Mouse (Mus musculus) kidney, adult 9 months (tissue): ENCODE measurements around the gene Ppfia4.

Experiments
- DNase-seq: peaks from one replicate; pipeline ENCODE4 v3.0.0; 2022

Gene Ppfia4

DNA sequence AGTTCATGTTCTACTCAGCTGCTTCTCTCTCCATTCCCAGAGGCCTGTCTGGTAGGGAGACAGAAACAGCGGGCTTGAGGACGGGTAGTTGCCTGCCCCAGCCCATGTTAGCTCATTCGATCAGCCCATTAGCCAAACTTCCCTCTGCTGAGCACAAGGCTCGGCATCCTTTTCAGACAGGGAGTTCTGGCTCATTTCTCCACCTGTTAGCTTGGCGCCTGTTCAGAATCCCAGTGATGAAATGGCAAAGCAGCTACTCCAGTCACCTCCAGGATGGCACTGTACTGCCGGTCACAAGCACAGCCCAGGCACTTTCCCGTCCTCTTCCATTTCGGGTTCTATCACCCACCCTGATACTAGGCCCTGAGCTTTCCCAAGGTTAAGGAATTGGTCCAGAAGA, 35.5 kb downstream of the Ppfia4 start:
- no peak for DNase-seq

DNA sequence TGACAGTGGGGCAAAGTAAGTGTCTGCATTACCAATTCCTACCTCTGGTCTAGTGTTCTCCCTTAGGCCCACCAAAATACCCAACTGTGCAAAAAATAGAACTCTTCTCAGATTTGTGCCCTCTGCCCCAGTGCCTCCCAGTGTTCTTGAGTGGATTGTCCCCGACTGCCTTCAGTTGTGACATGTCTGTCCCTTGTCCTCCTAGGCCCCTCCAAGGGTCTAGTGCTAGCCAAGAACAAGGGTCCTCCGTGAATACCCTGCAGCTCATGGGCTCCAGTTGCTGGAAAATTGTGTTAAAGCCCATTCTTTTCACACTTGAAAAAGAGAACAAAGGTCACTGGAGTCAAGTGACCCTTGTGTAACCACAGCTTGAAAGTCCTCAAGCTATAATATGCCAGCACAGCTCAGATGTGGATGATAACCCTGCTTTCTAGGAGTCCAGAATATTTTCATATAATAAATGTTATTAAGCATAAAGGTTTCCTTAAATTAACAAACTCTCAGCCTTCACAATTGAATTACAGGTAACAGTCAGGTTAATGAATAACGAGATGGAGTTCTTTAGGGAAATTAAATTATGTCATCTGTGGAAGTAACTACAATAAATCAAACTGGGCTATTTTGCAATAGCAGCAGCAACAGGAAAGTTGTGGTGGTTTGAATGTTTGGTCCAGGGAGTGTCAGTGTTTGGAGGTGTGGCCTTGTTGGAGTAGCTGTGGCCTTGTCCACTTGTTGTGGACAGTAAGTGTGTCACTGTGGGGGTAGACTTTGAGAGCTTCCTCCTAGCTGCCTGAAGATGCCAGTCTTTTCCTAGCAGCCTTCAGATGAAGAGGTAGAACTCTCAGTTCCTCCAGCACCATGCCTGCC, 38.8 kb downstream of the Ppfia4 start:
- DNase-seq = no peak

DNA sequence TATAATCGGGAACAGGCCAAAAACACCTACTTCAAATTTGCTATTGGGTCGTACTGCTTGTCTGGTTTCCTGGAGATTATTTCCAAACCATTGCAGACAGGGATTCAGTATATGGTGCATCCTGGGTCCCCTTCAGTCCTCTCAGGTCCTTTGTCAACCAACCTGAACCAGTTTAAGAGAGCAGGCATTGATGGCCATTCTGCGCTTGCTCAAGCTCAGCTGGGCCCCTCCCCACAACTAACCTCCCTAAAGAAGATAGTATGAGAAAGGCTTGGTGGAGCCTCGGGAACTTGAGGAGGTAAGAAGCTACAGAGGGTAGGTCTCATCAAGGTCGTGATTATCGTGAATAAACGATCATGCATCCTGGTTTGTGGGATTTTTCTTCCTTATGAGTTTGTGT, 39.5 kb downstream of the Ppfia4 start:
- no peak for DNase-seq

DNA sequence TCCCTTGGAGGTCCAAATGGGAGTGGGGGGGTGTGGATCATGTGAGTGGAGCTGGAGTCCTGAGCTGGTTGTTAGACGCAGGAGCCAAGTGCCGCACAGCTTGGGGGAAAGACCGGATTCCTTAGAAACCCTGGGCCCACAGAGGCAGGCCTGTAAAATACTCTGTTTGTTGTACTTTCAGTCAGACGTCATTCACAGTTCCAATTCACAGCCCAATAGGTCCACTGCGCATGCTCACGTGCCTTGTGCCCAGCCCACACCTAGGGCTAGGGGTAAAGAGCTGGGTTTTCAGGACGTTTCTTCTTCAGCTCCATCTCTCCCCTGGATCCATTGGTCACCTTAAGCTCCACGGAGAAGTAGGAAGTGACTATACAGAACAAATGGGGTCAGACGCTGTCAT, 40.1 kb downstream of the Ppfia4 start:
- no peak for DNase-seq

DNA sequence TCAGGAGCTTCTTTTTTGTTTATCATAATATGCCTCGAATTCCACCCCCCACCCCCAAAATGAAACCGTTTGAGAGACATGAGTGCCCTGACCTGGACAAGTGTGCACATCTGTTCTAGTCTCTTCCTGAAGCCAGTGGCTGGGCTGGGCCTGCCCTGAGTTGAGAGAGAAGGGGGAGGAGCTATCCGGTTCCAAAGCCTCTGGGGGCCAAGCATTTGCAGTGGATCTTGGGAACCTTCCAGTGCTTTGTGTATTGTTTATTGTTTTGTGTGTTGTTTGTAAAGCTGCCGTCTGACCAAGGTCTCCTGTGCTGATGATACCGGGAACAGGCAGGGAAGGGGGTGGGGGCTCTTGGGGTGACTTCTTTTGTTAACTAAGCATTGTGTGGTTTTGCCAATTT, 40.7 kb downstream of the Ppfia4 start:
- no peak for DNase-seq

DNA sequence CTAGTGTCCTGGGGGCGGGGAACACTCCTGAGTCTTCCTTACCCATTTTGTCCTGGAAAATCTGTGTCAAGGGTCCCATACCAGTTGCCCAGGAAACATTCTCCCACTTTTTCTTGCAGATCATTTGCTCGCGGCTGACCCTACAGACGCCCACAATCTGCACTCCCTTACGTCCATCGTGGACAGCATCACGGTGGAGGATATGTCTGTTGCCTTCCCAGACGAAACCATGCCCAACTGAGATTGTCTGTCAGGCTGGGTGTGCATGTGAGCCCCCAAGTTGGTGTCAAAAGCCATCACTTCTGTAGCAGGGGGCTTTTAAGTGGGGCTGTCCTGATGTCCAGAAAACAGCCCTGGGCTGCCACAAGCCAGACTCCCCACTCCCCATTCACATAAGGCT, 41.2 kb downstream of the Ppfia4 start:
- no peak for DNase-seq

DNA sequence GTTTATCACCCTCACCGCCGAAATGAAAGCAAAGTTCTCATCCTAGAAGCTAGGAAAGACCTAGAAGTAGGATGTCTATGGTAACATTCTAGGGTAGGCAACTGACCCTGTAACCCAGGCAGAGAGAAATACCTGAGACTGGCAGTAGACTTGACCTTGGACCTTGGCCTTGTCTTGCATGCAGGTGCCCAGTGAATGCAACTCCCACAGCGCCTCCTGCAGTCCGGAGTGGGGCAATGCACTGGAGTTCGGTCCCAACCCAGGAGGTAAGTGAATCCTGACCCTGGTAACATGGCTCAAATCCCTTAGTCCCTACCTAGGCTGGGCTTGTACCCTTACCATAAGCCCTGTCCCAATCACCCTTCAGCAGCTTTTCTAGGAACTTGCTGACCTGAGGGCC, 41.8 kb downstream of the Ppfia4 start:
- DNase-seq = peak; percentile 56

DNA sequence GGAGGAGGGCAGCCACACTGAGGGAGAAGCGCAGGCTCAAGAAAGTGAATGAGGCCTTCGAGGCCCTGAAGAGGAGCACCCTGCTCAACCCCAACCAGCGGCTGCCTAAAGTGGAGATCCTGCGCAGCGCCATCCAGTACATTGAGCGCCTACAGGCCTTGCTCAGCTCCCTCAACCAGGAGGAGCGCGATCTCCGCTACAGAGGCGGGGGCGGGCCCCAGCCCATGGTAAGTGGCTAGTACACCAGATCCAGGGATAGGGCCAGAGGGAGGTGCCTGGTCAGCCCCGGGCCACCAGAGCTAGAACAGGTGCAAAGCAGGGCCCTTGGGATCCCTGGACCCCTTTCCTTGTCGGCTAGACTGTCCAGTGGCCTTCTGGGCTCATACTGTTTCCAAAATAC, 42.4 kb downstream of the Ppfia4 start:
- no peak for DNase-seq

DNA sequence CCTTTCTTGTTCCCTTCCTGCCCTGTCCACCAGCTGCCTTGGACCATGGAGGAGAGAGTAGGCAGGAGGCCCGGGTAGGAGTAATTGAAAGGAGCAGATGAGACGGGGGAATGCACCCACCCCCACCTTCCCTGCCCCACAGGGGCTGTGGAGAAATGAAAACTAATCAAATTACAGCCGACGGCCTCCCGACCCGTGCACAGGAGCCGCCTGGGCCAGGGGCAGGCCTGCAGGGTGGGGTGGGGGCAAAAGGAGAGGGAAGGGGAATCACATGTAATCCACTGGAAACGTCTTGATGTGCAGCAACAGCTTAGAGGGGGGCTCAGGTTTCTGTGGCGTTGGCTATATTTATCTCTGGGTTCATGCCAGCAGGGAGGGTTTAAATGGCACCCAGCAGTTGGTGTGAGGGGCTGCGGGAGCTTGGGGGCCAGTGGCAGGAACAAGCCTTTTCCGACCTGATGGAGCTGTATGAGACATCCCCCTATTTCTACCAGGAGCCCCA, 43.1 kb downstream of the Ppfia4 start, which contains the start of gene Myog:
Gene Myog (plus strand): TSS at position 392 of the 502 bp plus-strand sequence.
- no peak for DNase-seq

DNA sequence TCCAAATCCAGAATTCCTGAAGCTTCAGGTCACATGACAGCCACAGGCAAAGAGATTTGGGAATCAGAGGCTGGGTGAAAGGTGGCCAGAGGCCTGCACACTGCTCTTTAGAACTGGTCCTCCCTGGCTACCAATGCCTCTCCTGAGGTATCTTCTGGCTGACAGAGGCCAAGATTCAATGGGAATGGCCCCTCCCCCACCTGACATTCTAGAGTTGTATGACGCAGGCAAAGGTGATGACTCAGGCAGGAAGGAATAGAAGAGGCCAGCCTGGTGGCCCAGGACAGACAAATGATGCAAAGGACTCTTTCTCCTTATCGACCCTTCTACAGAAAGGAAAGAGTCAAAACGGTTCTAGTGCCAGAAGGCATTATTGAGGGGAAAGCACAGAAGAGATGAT, 44.5 kb downstream of the Ppfia4 start:
- DNase-seq = no peak

DNA sequence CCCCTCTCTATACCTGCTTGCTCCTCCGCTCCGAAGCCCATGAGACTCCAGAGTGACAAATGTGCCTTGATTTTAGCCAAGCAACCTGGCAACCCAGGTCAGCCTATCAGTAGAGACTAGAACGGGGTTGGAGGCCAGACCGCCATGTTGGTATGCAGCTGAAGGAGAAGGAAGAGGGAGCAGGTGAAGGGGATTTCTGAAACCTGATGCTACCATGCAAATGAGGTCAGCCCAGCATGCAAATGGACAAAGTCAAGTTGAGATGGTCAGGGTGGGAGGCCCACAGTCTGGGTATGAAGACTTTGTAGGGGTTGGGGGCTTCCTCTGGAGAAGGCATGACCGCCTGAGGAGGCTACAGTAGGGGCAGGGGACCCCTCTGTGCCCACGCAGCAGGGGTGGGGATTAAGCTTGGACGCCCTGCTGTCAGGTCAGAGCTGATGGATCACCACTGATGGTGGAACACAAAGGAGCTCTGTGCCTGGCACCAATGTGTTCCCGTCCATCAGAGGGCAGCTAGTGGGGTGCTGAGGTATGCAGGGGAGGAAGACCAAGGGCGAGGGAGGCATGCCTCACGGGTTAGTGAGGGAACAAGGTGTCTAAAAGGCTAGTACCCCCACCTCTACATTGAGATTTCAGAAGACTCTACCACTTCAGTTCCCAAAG, 47.1 kb downstream of the Ppfia4 start:
- DNase-seq = no peak

DNA sequence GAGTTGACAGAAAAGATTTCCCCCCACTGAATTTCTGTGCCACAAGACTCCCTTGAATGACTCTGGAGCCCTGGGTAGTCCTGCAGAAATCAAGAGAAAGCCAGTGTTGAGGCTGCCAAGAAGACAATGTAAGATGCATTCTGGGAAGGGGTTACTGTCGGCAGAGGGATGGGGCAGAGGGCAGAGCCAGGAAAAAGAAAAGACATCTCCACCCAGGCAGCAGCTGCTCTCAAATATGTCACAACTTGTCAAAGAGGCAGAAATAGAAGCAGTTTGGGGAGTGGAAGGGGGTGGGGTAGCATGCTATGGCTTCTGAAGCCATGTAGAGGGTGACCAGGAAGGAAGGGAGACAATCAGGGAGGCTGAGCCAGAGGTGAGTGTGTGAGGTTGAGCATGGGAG, 49.6 kb downstream of the Ppfia4 start:
- DNase-seq = no peak

DNA sequence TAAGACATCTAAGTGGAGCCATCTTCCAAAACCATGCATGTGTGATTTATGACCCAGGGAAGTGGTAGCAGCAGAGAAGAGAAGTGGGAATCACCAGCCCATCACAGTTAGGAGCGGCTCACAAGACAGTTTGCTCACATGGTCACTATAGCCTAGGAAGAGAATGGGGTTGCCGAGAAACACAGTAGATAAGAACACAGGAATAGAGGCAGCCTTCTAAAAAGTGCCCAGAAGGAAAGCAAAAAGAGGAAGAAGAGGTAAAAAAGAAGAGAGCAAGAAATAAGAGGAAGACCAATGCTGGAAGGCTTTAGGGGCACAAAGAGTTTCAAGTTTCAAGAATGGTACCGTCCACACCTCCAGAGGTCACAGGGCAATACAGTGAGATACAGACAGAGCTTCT, 50.4 kb downstream of the Ppfia4 start:
- no peak for DNase-seq

DNA sequence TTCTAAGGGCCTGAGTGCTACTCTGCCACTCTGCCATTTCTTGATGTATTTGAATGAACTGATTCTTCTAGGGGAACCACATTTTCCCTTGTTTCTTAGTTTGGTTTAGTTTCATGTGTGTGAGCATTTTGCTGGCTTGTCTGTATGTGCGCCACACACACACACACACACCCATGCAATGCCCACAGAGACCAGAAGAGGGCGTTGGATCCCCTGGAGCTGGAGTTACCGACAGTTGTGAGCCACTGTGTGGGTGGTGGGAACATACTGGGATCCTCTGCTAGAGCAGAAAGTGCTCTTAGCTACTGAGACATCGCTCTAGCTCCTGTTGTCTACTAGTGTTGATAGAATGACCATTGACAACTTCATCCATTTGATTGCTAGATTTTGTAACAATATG, 51.2 kb downstream of the Ppfia4 start:
- no peak for DNase-seq

DNA sequence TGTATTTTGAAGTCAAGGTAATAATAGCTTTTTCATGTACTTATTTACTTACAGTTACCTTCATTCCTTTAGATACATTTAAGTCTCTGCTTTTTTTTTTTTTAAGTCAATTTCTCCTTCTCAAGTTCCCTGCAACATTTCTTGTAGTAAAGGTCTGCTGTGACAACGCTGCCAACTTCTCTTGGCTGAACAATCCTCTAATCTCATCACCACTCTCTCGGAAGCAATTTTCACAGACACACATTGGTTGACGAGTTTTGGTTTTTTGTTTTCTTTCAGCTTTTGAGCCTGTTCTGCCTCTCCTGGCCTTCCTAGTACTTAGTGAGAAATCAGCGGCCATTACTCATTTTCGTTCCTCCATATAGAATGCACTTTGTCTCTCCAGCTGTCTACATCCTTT, 52.6 kb downstream of the Ppfia4 start:
- DNase-seq = no peak

DNA sequence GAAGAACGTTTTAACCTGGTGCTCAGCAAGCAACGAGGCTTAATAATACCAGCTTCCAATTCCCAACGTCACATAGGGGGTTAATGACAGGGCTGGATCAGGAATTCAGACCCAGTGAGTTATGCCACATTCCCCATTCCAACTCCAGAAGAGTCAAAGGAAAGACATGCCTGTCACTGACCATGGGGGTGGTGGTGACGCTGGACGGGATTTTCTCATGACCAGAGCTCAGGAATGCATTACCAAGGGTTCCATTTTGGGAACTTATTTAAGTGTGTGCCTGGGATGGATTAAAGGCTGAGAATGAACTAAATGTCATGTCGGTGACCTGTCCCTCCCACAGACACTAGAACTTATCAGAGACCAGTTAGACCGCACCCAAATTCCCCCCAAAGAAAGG, 55.9 kb downstream of the Ppfia4 start:
- no peak for DNase-seq

DNA sequence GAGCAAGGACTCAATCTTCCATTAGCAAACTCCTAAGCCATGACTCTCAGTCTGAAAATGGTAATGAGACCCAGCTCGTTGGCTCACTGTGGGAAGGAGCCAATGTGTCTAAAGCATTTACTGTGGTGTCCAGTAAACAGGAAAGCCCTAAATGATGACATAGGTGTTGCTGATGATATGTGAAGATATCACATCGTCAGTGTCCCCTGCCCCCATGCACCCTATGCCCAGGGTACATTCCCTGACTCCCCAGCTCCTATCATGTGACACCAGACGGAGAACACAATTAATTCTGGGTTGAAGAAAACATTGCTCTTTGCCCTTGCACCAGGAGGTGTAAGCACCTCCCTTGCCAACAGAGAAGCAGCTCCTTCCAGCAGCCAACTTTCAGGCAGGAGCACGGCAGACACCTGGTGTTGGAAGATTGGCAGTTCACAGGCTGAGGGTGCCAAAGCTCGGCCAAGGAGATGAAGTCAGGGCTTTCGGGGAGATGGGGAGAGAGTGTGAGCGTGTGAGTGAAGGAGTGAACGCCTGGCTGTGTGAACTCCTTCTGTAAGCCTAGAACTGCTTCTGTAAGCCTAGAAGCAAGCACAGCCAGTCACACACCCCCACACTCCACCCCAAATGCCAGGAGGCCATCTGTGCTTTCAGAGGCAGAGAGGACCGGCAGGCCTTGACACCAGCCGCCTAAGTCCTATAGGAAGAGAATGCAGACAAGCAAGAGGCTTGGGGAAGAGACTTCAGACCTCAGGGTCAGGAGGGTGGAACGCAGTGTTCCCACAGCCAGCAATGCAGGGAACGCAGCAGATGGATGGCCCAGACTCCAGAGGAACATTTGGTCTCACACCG, 56.9 kb downstream of the Ppfia4 start:
- peak; percentile 77 for DNase-seq

DNA sequence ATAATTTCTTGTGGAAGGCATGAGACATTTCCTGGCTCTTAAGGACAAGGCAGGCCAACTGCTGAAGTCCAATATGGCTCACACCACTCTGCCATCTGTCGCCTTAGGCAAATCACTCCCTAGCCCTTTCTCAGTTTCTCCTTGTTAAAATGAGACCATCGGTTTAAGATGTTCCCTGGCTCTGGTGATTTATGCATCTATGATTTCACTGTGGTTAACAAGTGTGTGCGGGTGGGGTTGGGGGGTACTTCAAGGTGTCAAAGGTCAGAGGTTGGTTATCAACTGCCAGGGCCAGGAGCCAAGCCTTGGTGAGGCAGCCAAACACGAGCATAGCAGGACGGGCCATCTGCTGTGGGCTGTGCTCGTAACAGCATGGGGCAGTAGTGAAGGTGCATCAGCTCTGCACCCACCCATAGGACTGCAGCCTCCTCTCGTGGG, 58.2 kb downstream of the Ppfia4 start:
- DNase-seq = no peak

DNA sequence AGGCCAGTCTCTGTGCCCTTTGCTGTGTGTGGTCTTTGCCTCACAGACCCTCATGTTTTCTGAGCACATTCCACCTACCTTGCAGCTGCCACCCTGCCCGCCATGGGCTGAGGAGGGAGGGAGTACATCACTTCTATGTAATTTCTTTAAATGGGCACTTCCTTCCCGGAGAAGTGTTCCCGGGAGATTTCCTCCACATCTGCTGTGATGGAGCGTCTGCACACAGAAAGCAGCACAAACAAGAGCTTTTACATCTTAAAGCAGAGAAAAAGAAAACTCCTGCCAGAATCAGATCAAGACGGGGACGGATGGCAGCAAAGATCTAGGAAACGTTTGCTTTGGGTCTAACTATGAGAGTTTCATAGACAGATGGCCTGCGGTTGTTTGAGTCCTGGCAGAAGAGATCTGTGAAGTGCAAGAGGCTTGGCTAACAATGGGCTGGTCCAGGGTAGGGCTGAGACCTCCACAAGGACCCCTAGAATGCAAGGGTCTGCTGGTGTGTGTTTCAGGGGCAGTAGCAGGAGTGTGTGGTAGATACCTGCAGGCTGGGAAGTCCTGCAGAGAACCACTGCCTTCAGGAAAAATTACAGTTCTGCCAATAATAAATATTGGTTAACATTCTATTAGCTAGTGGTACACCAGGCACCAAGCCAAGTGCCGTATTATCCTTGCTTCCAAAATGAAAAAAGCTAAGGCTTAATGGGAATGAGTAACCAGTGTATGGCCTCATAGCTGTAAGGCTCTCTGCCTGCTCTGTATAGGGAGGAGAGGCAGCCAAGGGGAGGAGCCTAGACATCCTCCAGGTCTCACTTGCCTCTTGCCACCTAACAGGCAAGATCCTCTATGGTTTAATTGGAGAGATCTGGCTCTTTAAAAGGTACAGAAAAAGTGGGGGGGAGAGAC, 59.0 kb downstream of the Ppfia4 start:
- DNase-seq = no peak

DNA sequence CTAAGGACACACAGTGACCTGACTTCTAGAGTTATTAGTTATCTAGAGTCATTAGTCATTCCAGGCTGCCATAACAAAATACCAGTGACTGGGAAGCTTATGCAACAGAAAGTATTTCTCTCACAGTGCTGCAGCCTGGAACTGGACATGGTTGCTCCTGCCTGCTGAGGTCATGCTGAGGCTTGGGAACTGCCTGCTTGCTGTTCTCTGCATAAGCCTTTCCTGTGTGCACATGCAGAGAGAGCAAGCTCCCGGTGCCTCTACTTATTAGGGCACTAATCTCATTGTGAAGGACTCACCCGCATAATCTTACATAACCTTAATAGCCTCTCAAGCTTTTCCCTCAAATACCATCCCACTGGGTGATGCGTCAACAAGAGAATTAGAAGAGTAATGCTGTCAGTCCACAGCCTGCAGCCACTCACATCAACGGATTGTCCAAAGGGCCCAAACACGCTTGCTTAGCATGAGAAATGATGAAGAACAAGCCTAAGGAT, 59.9 kb downstream of the Ppfia4 start:
- no peak for DNase-seq

DNA sequence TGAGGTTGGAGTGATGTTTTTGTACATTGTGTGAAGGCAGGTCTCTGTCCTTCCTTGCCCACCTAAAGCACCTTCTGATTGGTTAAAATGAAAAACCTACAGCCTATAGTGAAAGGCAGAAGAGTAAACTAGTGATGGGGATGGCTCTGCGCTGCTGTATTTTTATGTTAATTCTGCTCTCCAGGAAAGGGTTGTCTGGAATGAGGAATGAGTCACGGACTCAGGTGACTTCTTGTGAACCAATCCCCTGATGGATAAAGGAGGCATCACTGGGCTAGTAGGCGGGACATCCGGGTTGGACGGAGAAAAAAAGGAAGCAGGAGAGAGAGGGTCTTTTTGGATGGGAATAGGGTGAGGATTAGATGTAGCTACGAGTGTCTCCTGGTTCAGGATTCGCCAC, 62.7 kb downstream of the Ppfia4 start:
- DNase-seq = no peak

DNA sequence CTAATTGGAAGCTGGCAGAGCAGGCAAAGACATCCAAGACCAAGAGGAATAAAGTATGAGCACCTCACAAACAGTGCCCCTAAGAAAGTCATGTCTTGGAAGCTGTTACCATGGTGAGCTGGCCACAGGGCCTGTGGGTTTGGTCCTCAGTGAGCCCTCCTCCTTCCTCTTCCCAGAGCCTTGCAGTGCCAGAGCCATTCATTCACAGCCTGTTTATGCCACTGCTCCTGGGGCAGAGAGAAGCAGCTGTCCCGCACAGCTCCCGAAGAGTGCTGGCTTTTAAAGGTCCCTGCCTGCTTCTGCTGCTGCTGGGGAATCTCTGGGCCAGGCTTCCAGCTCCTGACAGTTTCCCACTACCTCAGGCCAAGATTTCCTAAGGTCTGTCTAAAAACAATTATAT, 66.9 kb downstream of the Ppfia4 start:
- no peak for DNase-seq
